Mouse (Mus musculus): ENCODE measurements around the gene Myh10.

The Myh10 gene

DNA sequence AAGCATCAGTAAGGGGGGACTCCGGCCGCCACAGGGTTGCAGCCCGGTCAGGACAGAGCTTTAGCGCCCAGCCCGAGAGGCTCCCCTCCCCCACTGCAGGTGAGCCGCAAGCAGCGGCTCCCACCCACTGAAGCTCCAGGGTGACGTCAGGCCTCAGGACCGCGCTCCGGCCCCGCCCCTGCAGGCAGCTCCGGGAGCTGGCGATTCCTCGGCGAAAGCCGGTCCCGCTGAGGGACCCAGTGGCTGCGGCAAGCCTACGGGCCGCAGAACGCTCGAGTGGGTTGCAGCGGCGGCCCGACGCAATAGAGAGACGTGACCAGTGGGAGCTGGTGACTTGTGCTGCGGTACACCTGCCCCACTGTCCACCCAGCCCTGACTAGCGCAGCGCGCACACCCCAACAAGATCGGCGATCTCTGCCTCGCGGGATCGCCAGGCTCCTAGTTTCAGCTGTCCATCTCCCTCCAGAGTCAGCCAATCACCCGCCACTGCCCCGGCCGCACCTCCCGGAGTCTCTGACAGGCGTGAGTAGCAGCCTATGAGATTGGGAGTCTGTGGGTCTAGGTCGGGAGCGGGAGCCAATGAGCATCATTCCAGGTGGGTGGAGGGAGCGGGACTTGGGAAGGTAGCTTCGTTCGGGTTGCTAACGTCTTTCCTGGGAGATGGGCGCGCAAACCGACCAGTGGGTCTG, at the start of gene Myh10:
TSS of gene Myh10 (plus strand) at position 239 of the 689 bp plus-strand sequence.
- peak; percentile 98 for DNase-seq (ENCODE audit: low spot score)

DNA sequence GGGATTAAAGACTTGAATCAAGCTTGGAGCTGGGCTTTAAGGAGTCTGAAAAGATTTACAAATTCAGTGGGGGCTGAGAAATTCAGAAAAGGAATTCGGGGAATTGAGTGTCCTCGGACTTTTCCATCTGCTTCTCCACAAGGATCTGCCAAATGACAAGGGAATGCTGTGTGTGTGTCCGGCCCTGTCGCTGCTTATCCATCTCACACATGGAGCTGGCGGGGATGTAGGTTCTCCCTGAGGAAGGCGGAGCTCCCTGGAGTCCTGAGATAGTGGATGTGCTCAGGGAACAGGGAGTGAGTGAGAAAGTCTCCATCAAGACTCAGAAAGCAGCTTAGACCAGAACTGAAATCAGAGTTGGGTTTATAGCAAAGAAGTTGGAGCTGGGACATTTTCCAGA, 46.6 kb upstream of the Myh10 start:
- no peak for DNase-seq (ENCODE audit: low spot score)

DNA sequence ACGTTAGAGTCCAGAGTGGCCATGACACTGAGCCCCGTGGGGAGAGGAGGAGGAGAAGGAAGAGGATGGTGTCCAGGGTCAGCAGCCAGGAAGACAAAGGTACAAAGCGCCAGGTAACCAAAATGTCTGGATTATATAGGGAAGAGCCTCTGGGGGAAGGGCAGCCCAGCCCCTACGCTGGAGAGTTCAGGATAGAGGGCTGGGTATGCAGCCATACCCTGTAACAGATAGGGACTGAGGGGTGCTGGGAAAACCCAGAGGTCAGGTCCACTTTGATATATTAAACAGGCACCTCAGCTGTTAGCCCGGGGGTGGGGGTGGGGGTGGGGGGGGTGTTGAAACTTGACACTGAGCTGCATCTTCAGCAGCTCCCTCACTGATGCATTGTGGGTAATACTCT, 43.6 kb upstream of the Myh10 start:
- DNase-seq (ENCODE audit: low spot score): no peak

DNA sequence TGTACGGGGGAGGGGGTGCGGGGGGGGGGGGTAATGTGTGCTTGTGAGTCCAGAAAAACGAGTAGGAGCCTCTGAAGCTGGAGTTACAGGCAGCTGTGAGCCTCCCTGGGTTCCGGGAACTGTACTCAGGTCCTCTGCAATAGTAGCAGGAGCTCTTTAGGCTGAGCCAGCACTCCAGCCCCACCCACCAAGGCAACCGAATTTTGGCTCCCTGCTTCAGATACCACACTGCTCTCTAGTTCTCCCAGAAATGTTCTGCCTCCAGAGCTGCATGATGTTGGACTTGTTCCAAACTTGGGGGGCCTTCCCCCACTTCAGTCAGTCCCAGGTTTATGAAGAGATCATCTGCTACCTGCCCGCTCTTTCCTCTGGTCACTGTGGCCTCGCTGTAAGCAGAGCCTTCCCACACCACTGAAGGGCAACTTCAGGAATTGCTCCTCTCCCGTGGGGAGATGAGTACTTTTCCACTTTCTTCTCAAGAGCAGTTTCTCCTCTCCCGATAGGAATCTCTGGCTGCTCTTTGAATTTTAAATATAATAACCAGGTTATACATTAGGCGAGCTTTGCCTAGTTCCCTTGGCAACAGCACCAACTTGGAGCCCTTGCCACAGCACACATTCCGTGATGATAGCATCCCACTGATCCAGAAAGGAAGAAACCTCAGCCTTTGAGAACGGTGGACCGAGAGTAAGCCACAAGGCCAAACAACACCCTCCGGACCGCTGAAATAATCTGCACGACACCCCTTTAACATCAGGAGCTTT, 42.8 kb upstream of the Myh10 start:
- DNase-seq (ENCODE audit: low spot score): no peak

DNA sequence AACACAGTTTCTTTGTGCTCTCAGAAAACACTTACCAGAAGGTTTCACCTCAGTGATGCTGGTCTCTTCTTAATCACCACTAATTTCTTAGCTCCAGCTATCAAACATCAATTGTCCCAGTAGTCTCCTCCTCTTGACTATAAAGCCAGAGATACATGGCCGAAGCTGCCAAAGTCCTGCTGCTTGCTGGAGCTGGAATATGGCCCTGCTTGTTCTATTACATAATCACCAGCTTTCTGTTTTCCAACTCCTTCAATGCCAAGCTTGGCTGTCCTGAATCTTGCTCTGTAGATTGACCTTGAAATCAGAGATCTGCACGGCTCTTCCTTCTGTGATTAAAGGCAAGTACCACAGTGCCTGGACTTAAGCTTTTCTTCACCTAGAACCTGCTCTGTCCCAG, 39.8 kb upstream of the Myh10 start:
- no peak for DNase-seq (ENCODE audit: low spot score)

DNA sequence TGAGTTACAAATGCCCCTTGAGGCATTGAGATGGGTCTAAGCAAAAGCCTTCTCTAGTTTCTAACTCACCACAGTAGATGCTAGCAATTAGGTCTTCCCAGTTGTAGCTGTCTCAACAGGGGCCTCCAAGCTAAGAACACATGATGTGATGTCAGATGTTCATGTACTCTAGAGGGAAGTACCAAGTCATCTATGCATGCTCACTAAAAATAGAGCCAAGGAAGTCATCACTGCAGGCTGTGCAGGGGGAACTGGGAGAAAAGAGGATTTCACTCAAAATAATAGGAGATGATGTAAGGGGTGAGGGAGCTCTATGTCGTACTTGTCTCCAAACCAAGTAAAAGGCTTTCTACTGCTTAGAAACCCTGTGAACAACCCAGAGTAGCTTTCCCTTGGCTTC, 35.8 kb upstream of the Myh10 start:
- DNase-seq (ENCODE audit: low spot score): no peak

DNA sequence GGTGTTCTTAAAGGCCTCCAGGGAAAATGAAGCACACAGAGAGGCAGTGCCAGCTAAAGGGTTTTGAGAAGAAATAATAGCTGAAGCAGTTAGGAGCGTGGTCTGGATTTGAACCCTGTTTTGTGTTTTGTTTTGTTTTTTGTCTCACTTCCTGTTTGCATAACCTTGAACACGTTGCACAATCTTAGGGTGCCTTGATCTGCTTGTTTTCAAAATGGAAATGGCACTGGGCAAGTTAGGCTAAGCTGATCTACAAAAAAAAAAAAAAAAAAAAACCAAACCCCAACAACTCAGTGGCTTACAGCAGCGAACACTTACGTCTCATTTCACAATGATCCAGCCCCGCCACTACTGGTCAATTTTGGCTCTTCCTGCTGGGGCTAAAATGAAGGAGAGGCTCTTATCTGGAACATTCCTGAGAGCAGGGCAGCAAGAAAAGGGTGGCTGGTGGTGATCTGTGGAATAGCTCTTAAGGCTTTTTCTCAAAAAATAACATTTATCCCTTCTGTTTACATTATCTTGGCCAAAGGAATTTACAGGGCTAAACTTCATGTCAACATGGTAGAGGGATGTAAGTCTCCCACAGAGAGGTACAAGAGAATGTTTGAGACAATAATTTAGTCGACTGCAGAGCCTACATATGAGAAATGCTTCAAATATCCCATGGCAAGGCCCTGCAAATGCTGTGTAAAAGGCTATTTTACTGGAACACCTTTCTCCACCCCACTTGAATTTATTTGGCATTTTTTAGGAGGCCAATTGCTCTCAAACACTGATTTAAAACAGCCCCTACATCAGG, 34.3 kb upstream of the Myh10 start:
- DNase-seq (ENCODE audit: low spot score): no peak

DNA sequence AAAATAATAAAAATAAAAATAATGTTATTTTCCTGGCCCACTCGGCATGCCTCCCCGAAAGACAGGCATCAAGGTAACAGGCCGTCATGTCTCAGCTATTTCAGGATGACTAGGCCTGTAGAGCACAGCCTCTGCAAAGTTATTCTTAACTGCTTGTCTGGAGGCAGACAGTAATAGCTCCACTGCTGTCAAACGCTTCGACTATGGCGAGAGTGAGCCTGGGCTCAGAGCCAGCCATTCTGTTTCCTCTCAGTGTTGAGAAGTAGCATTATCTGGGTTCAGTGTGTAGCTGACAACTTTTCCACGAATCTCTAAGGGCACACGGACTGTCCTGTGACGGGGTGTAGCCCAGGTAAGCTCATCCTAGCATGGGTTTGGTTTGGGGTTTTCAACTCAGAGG, 33.5 kb upstream of the Myh10 start:
- DNase-seq (ENCODE audit: low spot score): no peak

DNA sequence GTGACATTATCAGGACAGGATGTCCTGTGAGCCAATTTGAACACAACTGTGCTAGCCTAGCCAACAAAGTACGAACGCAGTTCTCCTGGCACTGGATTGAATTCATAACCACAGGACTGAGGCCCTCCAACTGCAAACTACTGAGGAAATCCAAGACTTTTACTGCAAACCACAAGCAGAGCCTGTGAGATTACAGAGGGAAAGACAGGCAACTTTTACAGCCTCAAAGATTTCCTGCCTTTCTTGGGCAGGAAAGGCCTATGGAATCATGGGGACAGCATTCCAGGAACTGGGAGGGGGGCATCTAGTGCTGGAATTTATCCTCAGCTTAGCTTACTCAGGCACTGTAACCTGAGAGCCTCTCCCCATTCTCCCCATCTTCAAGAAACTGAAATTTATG, 26.0 kb upstream of the Myh10 start:
- DNase-seq (ENCODE audit: low spot score): no peak

DNA sequence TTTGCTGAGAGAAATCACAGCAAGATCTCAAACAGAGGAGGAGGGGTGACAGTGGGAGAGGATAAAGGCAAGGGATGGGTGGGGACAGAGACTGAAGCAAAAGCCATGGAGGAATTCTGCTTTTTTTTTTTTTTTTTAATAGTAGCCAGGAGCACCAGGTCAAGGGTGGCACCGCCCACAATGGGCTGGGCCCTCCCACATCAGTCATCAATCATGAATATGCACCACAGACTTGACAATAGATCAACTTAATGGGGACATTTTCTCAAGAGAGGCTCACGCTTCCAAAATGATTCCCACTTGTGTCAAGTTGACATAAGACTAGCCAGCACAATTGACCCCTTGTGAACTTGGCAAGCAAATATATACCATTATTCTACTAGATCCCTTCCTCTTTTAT, 25.1 kb upstream of the Myh10 start:
- no peak for DNase-seq (ENCODE audit: low spot score)

DNA sequence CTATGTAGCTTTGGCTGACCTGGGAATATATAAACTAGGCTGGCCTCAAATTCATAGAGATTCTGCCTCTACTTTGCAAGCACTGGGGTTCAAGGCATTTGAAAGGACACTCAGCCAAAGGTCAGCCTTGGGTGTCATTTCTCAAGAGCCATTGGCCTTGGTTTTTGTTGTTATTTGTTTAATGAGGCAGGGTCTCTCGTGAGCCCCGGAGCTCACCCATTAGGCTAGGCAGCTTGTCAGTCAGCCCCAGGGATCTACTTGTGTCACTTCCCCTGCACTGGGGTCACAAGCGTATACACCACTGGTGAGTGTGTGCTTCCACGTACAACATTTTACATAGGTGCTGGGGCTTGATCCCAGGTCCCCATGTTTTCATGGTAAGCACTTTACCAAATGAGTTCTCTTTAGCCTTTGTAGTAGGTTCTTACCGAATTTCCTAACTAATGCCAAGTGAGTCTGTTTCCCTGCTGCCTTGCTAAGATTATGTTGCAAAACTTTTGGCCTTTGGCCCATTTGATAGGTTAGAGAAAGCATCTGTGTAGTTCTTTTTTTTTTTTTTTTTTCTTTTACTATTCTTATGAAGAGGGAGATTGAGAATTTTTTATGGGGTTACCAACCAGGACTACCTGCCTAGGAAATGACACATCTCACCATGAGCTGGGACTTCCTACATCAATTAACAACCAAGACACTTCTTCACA, 18.9 kb upstream of the Myh10 start:
- no peak for DNase-seq (ENCODE audit: low spot score)

DNA sequence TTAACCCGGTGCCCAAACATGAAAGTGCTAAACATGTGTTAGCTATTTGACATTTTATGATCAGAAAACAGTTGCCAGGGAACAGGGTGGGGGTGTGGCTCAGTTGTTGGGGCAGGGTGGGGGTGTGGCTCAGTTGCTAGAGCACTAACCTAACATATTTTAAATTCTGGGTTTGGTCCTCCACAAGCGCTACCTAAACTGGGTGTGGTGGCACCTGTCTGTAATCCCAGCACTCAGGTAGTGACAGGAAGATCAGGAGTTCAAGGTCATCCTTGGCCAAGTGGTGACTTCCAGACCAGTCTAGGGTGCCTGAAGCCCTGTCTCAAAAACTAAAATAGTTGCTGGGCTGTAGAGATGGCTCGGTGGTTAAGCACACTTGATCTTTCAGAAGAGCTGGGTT, 17.3 kb upstream of the Myh10 start:
- DNase-seq (ENCODE audit: low spot score): no peak

DNA sequence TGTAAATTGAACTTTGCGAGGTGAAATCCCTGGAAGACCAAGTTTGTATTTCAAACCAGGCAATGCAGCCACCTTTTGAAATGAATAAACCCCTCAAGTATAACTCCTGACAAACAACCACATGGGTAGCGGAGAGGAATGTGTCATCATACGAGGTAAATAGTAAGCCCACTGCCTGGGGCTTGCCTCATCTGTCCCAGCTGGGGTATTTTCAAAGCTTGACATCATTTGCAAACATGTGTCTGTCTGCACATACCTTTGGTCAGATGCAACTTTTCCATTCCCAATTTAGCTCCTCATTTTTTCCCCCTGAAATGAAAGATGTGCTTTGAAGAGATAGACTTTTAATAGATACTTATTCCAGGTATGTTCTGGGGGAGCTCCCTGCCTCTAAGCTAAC, 16.7 kb upstream of the Myh10 start:
- no peak for DNase-seq (ENCODE audit: low spot score)

DNA sequence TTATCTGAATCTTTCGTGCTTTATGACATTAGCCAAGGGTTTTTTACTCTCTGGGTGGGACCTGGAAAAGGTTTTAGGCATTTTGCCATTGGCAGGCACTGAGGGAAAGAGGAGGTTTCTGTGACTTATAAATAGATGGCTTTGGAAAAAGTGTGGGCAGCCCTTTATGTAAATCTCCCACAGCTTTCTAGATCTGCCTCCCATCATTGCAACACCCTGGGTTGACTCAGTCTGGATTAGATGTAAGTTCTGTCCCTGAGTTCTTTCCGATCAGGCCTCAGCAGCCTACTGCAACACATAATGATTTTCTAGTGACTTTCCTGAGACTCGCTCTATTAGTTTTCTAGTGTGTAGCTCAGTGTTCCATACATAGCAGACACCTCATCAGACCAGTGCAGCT, 16.1 kb upstream of the Myh10 start:
- DNase-seq (ENCODE audit: low spot score): no peak

DNA sequence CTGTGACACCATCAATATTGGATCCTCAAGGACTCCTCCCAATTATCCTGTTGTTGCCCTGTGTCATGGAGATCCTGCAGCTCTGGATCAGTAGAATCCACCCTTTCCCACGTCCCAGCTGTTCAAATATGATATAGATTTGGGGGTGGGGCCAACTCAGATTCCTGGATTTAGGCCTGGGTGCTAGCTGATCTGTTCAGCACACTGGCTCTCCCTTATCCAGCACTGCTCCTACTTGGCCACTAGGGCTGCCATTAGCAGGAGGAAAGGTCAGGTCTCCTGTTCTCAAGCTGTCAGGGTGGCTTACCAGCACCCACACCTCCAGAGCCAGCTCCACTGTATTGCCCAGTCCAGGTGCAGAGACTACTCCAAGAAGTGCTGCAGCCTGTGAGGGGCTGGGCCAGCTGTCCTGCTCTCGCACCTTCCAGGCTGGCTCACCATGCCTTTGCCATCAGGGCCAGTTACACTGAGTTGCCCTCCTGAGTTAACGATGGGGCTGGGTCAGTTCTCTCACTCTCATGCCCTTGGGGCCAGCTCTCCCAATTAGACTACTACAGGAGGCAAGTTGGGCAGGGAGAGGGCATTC, 10.0 kb upstream of the Myh10 start:
- no peak for DNase-seq (ENCODE audit: low spot score)

DNA sequence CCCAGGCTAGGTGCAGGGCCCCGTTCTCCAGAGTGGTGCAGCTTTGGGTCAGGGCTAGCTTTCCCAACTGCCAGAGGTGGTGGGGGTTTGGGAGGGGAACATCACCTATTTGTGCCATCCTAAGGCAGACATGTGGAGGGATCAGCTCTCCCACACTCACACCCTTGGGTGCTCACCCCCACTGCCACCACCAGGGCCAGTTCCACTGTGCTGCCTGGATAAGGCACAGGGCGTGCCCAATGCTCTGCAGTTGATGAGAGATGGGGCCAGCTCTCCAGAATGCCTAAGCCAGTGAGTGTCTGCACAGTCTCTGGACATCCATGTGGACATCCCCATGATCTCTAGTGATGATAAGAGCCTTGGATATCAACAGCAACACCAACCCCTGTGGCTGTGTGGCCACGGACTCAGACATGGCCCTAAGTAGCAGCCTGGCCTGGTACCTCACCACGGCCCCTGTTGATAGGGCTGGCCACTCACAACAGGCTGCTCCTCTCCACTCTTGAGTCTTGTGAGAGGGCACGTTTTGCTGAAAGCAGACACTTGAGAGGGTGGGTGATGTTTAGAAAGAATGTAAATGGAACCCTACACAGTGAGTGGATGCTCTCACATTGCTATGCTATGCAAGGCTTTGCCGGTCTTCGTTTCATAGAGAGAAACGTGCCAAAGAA, 9.1 kb upstream of the Myh10 start:
- DNase-seq (ENCODE audit: low spot score): no peak

DNA sequence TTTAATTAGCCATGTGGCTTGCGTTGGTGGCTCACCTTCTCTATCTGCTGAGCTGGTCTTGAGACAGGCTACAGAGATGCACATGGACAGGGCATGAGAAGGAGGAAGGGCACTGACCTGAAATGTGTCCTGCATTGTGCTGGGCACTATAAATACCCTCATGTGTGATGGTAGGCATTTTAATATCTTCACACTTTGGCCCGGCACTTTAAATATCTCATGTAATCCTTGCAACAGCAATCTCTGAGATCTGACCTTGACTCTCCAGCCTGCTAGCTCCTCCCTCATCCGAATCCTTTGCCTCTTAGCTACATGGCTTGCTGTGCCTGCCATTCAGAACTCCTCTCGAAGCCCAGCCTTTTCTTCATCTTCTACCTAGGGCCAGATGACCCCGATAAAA, 5.4 kb upstream of the Myh10 start:
- DNase-seq (ENCODE audit: low spot score): no peak

DNA sequence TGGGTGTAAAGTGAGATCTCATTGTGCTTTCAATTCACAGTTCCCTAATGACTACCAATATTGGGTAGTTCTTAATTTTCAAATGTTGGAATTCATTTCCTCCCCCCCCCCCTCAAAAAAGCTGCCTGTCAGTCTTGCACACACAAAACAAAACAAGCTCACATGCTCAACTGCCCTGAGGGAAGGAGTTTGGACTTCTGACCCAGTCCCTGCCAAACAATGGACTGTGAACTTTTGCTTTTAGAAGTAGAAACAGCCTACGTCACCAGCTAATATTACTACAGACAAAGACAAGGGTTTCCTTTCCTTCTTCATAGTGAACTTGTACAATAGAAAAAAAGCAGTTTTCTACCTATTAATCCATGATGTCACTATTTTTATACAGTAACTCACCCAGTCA, 2.1 kb upstream of the Myh10 start:
- no peak for DNase-seq (ENCODE audit: low spot score)

DNA sequence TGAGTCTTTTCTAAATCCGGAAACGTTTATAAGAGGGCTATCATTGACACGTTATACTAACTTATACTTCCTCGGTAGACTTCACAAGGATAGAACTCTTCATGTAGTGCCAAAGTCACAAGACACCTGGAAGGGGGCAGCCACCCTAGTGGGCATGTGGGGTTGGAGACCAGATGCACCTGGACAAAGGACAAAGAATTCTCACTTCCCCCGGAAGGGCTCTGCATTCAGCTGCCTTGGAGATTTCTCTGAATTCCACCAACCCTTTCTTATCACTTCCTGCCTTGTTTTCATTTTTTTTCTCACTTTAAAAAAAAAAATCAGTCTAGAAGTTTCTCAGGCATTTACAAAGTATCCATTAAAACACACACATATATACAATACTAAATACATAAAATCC, 894 bp upstream of the Myh10 start:
- no peak for DNase-seq (ENCODE audit: low spot score)

DNA sequence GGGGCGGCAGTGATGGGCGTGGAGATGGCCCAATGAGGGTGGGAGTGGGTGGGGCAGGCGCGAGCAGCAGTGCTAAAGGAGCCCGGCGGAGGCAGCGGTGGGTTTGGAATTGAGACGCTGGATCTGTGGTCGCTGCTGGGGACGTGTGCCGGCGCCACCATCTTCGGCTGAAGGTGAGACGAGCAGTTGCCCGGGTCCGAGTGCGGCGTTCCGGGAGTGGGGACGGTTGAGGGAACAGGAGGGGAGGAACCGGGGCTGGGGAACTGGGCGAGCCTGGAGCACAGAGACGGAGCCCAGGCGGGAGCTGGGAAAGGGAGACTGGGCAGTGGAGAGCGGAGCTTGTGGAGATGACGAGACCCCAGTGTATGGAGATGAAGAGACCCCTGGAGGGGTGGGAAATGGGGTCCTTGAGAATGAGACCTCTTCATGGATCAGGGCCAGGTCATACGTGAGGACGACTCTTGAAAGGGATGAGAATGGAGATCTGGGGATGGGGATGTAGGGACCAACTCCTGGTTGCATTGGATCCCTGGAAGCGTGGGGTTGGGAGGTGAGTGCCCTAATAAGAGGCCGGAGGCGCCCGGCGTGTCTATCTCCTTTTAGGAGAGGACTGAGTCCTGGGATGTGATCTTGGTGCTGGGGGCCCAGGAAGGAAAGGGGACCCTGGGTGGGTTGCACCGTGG, 792 bp downstream of the Myh10 start:
- DNase-seq (ENCODE audit: low spot score): peak; percentile 56

All from testis, postnatal 10 days (tissue).